Mouse (Mus musculus) forebrain, embryonic 11.5 days (tissue): ENCODE data around the gene Olfr1341. TPM values are rescaled to one million over a fixed set of nuclear protein-coding genes. Genes with fewer than 3 reads are reported as not detected.

ENCODE experiments used
- ATAC-seq: fragments of 200-750 bp; cut with Nextera tagmentation; replicated peaks from 2 replicates; pipeline ENCODE4 v1.8.0; 2017; ENCODE audit warnings: moderate TSS enrichment; ENCODE audit not compliant: low FRiP score
- DNase-seq: peaks from one replicate; pipeline ENCODE4 v3.0.0-alpha.2; 2017; ENCODE audit warnings: low spot score
- H3K27ac ChIP-seq: fragments of 300-500 bp; sonication (generic); 2 replicates; pipeline ENCODE4 v1.5.1; 2014; ENCODE audit warnings: low read depth, low read length
- H3K27me3 ChIP-seq: fragments of 300-500 bp; sonication (generic); 2 replicates; pipeline ENCODE4 v1.6.1; 2014; ENCODE audit warnings: mild to moderate bottlenecking, low read length, mixed read lengths; ENCODE audit not compliant: control insufficient read depth, insufficient read depth
- H3K36me3 ChIP-seq: fragments of 300-500 bp; sonication (generic); 2 replicates; pipeline ENCODE4 v1.6.1; 2014; ENCODE audit warnings: mild to moderate bottlenecking, low read length, moderate library complexity, mixed read lengths; ENCODE audit not compliant: control insufficient read depth, insufficient read depth
- H3K4me1 ChIP-seq: fragments of 300-500 bp; sonication (generic); replicated peaks from 2 replicates; pipeline ENCODE4 v1.6.1; 2014; ENCODE audit warnings: low read length, mixed read lengths; ENCODE audit not compliant: control insufficient read depth, insufficient read depth
- H3K4me2 ChIP-seq: fragments of 300-500 bp; sonication (generic); 2 replicates; pipeline ENCODE4 v1.6.1; 2014; ENCODE audit warnings: low read depth, mild to moderate bottlenecking, low read length, moderate library complexity, mixed read lengths; ENCODE audit not compliant: severe bottlenecking
- H3K4me3 ChIP-seq: fragments of 300-500 bp; sonication (generic); 2 replicates; pipeline ENCODE4 v1.5.1; 2014; ENCODE audit warnings: low read depth, low read length
- H3K9ac ChIP-seq: fragments of 300-500 bp; sonication (generic); 2 replicates; pipeline ENCODE4 v1.6.1; 2014; ENCODE audit warnings: low read length
- H3K9me3 ChIP-seq: fragments of 300-500 bp; sonication (generic); 2 replicates; pipeline ENCODE4 v1.6.1; 2016; ENCODE audit warnings: low read length, mixed read lengths; ENCODE audit not compliant: control insufficient read depth
- WGBS: fragments of 180-500 bp; shearing (Covaris S2); extraction: QIAGEN DNeasy Blood & Tissue Kit; methylation state at CpG from one replicate; pipeline ENCODE4 v1.1.7; 2014; 5-methylcytosine and 5-hydroxymethylcytosine counted together
- polyA plus RNA-seq: library from polyadenylated mRNA; unstranded; fragments of >200 nt; fragmentation: Nextera tagmentation; extraction: Ambion mirVana; gene quantifications from 2 replicates; pipeline ENCODE4 v1.2.1, GENCODE M21; 2014

Olfr1341 gene
- not detected in 2 replicates for polyA plus RNA-seq

DNA sequence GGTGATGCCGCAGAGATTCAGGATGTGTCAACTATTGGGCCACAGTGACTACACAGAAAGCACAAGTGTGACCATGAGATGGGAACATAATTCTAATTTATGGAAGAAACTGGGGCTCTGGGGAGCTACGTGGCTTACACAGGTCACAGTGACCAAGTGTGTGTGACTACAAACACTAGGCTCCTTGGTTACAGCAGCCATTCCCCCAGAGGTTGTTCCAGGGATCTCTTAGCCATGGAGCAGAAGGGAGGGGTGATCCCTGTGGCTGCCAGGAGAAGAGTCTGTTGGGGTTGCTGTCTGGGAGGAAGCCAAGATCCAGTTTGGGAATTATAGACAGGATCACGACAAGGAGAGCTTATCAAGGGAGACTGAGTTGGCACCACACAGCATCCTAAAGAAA, at the start of gene Olfr1341:
TSS of gene Olfr1341 (plus strand) at position 301 of the 400 bp plus-strand sequence.
- DNase-seq, result no peak
- ATAC-seq, result no peak
- no peak within 1 kb of the TSS for H3K9ac ChIP-seq
- no peaks in the 10 kb centered on the region for H3K9me3 ChIP-seq
- H3K36me3 ChIP-seq, result no peaks in the 10 kb centered on the region
- no peaks in the 10 kb centered on the region for H3K4me1 ChIP-seq
- no peak within 1 kb of the TSS for H3K4me2 ChIP-seq
- no peak within 1 kb of the TSS for H3K4me3 ChIP-seq
- H3K27ac ChIP-seq, result no peak within 1 kb of the TSS
- no peaks in the 10 kb centered on the region for H3K27me3 ChIP-seq
- 80% methylated on average over 3 of the region's 3 CpGs for WGBS

DNA sequence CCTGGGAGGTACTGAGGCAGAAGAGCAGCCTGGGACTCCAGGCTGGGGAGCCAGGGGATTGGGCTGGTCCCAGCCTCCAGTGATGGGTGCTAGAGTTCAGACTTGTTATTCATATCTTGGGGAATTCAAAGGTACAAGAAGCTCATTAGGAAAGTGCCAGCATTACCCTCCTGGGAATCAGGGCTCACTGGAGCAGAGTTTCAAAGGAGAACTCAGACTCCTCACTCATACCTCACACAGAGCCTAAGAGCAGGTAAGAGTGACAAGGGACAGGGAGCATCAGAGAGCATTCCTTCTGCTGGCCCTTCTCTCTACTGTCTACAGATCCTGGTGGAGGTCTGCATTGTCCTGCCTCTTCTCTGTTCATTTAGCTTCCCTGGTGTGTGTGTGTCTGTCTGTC, 44.7 kb upstream of the Olfr1341 start, which contains the start of gene Olfr62:
TSS of gene Olfr62 (plus strand) at position 301 of the 400 bp plus-strand sequence.
- Histone ChIP-seq H3K9me3 (no peaks in the 10 kb centered on the region), H3K27me3 (no peaks in the 10 kb centered on the region)
- no peak for ATAC-seq

DNA sequence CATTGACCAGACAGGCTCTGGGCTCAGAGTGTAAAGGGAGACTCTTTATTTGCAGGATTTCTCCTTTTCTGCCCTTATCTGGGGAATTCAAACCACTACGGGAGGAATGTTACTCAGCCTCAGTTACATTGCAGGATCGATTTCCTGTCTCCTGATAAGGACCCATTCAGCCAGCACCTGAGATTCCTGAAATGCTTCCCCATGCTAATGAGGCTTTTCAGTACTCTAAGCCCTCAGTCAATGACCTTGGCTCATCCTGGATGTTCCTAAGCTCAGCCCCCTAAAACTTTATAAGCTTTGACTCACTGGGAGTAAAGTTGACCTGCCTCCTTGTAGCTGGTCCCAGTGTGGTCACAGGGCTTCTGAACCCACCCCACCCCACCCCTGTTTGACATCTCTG, 16.2 kb upstream of the Olfr1341 start:
- Histone ChIP-seq H3K4me1 (no peaks in the 10 kb centered on the region), H3K36me3 (no peaks in the 10 kb centered on the region), H3K9ac (no peak overlapping the region), H3K9me3 (no peaks in the 10 kb centered on the region), H3K4me2 (no peak overlapping the region), H3K27ac (no peak overlapping the region), H3K4me3 (no peak overlapping the region), H3K27me3 (no peaks in the 10 kb centered on the region)
- ATAC-seq (no peak), DNase-seq (no peak)
- WGBS, result 77% methylated on average over 2 of the region's 2 CpGs

More for the DNA sequence above, 44.7 kb upstream of the Olfr1341 start, which contains the start of gene Olfr62:
- Histone ChIP-seq H3K27ac (no peak within 1 kb of the TSS), H3K4me3 (no peak within 1 kb of the TSS), H3K36me3 (no peaks in the 10 kb centered on the region), H3K9ac (no peak within 1 kb of the TSS), H3K4me1 (no peaks in the 10 kb centered on the region), H3K4me2 (no peak within 1 kb of the TSS)
- DNase-seq, result no peak

DNA sequence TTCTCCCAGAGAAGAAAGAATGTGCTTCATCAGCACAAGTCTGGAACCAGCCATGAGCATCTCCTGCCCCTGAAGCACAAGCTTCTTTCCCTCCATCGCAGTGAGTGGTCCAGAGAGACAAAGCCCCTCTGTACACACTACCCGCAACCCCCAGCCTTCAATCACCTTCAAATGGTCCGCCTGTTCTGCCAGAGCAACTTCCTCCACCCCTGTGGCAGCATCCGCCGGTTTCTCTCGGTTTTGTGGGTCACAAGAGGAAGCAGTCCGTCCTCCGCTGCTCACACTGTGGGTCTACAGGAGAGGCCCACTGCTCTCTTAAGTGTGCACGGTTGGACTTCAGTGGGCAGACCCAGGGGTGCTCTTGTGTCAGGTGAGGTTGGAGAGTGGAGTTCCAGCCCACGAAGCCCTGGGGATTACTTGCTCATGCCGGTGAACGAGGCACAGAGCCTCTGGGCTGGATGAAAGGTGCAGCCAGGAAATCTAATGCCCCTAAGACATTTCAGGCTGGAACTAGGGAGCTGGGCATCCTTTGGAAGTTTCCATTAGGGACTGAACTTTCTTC, 10.8 kb upstream of the Olfr1341 start, which contains the start of gene Olfr1342:
TSS of gene Olfr1342 (minus strand) at position 345 of the 562 bp plus-strand sequence.
- WGBS, result 58% methylated on average over 12 of the region's 12 CpGs
- Histone ChIP-seq H3K9me3 (no peaks in the 10 kb centered on the region), H3K27me3 (no peaks in the 10 kb centered on the region), H3K27ac (no peak within 1 kb of the TSS), H3K4me2 (no peak within 1 kb of the TSS), H3K4me1 (no peaks in the 10 kb centered on the region), H3K36me3 (no peaks in the 10 kb centered on the region), H3K9ac (no peak within 1 kb of the TSS), H3K4me3 (no peak within 1 kb of the TSS)
- ATAC-seq, result no peak
- DNase-seq, result no peak

DNA sequence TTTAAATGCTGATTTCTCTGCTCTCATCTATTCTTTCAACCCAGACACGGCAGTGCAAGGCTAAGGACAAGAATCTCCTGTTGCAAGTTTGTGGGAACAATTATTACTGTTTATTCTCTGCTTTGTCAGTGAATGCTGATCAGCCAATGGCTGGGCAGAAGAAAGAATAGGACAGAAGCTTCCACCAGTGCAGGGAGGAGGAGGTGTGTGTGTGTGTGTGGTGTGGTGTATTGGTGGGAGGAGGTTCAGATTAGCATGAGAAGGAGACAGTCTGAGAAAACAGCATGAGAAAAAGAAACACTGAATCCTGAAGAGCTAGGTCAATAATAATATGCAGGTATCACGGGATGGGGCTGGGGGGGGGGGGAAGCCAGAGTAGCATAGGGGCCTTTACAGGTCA, 9.5 kb upstream of the Olfr1341 start:
- no peak for DNase-seq
- Histone ChIP-seq H3K9ac (no peak overlapping the region), H3K9me3 (no peaks in the 10 kb centered on the region), H3K4me3 (no peak overlapping the region), H3K27ac (no peak overlapping the region), H3K4me2 (no peak overlapping the region), H3K27me3 (no peaks in the 10 kb centered on the region), H3K36me3 (no peaks in the 10 kb centered on the region), H3K4me1 (no peaks in the 10 kb centered on the region)
- WGBS, result 41% methylated on average over 2 of the region's 2 CpGs
- no peak for ATAC-seq

DNA sequence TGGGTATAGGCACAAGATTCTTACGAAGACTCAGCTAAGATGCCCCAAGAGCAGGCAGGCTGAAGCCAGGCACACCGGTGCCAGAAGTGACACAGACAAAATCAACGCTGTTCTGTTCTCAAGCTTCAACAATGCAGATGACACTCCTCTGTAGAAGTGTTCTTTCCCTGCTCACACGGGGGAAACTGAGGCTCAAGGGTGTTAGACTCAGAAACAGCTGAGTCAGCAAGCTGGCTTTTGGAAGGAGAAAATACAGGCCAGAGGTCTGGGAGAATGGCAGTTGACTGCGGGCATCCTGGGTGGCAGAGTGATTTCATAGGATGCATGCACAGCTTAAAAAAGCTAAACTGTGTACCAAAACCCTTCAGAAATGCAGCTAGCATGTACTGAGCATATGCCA, 4.8 kb downstream of the Olfr1341 start:
- Histone ChIP-seq H3K27me3 (no peaks in the 10 kb centered on the region), H3K4me3 (no peak overlapping the region), H3K9me3 (no peaks in the 10 kb centered on the region), H3K9ac (no peak overlapping the region), H3K4me1 (no peaks in the 10 kb centered on the region), H3K27ac (no peak overlapping the region), H3K4me2 (no peak overlapping the region), H3K36me3 (no peaks in the 10 kb centered on the region)
- no peak for ATAC-seq
- 78% methylated on average over 5 of the region's 5 CpGs for WGBS
- DNase-seq, result no peak

DNA sequence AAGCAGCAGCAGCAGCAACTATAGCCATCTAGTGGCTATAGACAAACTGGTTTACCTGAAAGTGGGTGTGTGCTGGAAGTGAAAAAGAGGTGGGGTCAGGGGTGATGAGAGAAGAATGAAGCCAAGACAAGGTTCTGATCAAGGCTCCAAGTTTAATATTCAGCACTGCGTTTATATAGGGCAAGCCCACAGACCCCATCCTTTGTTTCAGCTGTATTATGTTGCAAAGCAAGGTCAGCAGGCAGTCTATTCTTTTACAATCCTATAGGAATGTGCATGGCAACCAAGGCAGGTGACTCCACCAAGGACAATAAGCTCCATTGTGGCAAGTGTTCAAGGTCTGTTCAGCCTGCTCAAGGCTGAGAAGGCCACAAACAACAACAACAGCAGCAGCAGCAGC, 8.3 kb downstream of the Olfr1341 start:
- H3K27ac ChIP-seq, result no peak overlapping the region
- no peaks in the 10 kb centered on the region for H3K27me3 ChIP-seq
- no peak overlapping the region for H3K4me3 ChIP-seq
- no peaks in the 10 kb centered on the region for H3K36me3 ChIP-seq
- WGBS, result 12% methylated on average over 1 of the region's 1 CpGs
- no peak overlapping the region for H3K9ac ChIP-seq
- ATAC-seq (no peak), DNase-seq (no peak)
- H3K9me3 ChIP-seq, result no peaks in the 10 kb centered on the region
- H3K4me1 ChIP-seq, result no peaks in the 10 kb centered on the region
- H3K4me2 ChIP-seq, result no peak overlapping the region

DNA sequence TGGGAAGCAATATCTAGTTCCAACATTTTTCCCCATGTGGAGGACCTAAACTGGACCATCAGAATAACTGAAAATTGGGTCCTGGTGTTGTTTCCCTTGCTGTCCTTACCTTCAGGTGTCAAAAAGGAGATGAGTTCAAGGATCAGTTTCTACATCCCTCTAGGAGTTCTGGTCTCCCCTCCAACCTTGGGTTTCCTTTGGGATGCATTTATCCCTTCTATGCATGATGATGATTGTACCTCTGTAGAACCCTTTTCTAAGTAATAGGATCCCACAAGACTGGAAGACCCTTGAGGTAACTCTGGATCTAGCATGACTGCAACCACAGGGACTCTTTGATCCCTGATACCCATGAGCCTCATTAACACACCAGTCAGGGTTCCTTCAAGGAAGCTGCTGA, 16.5 kb downstream of the Olfr1341 start, which contains the start of gene Olfr1340:
TSS of gene Olfr1340 (plus strand) at position 301 of the 400 bp plus-strand sequence.
- H3K27ac ChIP-seq, result no peak within 1 kb of the TSS
- H3K4me1 ChIP-seq, result no peaks in the 10 kb centered on the region
- no peaks in the 10 kb centered on the region for H3K27me3 ChIP-seq
- no peaks in the 10 kb centered on the region for H3K9me3 ChIP-seq
- H3K9ac ChIP-seq, result no peak within 1 kb of the TSS
- DNase-seq (no peak), ATAC-seq (no peak)
- no peak within 1 kb of the TSS for H3K4me3 ChIP-seq
- no peaks in the 10 kb centered on the region for H3K36me3 ChIP-seq
- H3K4me2 ChIP-seq, result no peak within 1 kb of the TSS
